Mouse (Mus musculus) myocyte (in vitro differentiated cells): ENCODE measurements around the gene Prkd3.

Experiments
- CEBPB ChIP-seq: IDR thresholded peaks from 2 replicates; pipeline ENCODE4 v1.6.1; 2011; ENCODE audit warnings: mild to moderate bottlenecking, moderate library complexity; ENCODE audit not compliant: poor library complexity, insufficient read depth, severe bottlenecking
- E2F4 ChIP-seq: IDR thresholded peaks from one replicate; pipeline ENCODE4 v1.6.1; 2011; ENCODE audit warnings: mild to moderate bottlenecking, control low read depth, moderate library complexity; ENCODE audit not compliant: insufficient read depth
- MAX ChIP-seq: IDR thresholded peaks from one replicate; pipeline ENCODE4 v1.6.1; 2011; ENCODE audit warnings: low read depth, mild to moderate bottlenecking, control low read depth
- MYOG ChIP-seq, 3 experiments: IDR thresholded peaks; one replicate each; pipeline ENCODE4 v1.6.1; 2011; ENCODE audit warnings: control low read depth in 2 of 3, low read depth in 2 of 3, mild to moderate bottlenecking in 2 of 3; ENCODE audit not compliant: insufficient read length in 2 of 3, control insufficient read depth in 1 of 3, insufficient read depth in 1 of 3
- POLR2A ChIP-seq: IDR thresholded peaks from one replicate; pipeline ENCODE4 v1.6.1; 2011; ENCODE audit warnings: low read depth, mild to moderate bottlenecking, control low read depth, moderate library complexity; ENCODE audit not compliant: insufficient read length
- POLR2AphosphoS2 ChIP-seq: IDR thresholded peaks from one replicate; pipeline ENCODE4 v1.6.1; 2011; ENCODE audit warnings: low read depth, control low read depth; ENCODE audit not compliant: insufficient read length
- SRF ChIP-seq: IDR thresholded peaks from one replicate; pipeline ENCODE4 v1.6.1; 2011; ENCODE audit warnings: low read depth; ENCODE audit not compliant: control insufficient read depth, insufficient read length
- TCF12 ChIP-seq: IDR thresholded peaks from one replicate; pipeline ENCODE4 v1.6.1; 2011; ENCODE audit warnings: mild to moderate bottlenecking, control low read depth; ENCODE audit not compliant: poor library complexity, insufficient read depth, severe bottlenecking
- TCF3 ChIP-seq: IDR thresholded peaks from one replicate; pipeline ENCODE4 v1.6.1; 2011; ENCODE audit warnings: low read depth, control low read depth; ENCODE audit not compliant: insufficient read length
- USF1 ChIP-seq: IDR thresholded peaks from one replicate; pipeline ENCODE4 v1.6.1; 2011; ENCODE audit warnings: low read depth, mild to moderate bottlenecking, control low read depth, moderate library complexity

DNA sequence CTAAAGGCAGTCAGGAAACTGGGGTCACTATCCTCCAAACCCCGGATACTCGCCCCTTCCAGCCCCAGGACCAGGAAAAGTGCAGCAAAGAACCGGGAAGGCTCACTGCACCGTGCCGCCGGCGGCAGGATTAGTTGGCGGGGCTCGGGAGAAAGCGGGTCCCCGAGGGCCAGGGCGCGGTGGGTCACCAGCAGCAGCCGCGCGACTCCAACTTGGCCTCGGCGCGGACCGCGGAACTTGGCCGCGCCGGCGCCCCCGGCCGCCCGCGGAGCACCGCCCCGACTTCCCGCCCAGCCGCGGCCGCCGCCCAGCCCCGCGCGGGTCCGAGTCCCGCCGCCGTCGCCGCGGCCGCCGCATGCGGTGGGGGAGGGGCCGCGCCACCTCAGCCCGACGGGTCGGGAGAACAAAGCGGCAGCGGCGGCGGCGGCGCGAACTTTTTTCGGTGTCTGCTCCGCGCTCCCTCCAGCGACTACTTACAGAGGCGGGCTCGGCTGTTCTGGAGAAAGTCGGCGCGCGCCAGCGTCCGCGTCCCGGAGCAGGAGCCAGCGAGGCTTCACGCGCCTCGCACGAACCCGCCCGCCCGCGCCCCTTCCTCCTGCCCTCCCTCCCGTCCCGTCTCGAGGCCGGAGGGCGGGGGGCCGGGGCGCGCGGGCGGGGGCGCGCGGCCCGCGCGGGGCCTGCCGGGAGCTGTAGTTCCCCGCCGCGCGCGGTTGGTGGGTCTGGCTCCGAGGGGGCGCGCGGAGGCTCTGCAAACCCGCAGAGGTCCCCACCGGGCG, at the start of gene Prkd3:
- TF ChIP-seq POLR2A (peak; percentile 48), USF1 (no peak), MYOG (IDR thresholded peaks at IDR 0.05; ENCODE audit: control insufficient read depth in 1 of 3, insufficient read depth in 1 of 3, insufficient read length in 2 of 3, low read depth in 2 of 3) (peak in 1 of 3 experiments; percentile 1), CEBPB (no peak), MAX (no peak), E2F4 (no peak), POLR2AphosphoS2 (peak; percentile 21), TCF3 (no peak), TCF12 (no peak), SRF (no peak)
